Mouse (Mus musculus): ENCODE measurements around the gene Atp7a. TPM values are rescaled to one million over a fixed set of nuclear protein-coding genes. Genes with fewer than 3 reads are reported as not detected.

Atp7a gene
- total RNA-seq (2023): 10 to 100 TPM; 11.8 to 14.3 TPM

DNA sequence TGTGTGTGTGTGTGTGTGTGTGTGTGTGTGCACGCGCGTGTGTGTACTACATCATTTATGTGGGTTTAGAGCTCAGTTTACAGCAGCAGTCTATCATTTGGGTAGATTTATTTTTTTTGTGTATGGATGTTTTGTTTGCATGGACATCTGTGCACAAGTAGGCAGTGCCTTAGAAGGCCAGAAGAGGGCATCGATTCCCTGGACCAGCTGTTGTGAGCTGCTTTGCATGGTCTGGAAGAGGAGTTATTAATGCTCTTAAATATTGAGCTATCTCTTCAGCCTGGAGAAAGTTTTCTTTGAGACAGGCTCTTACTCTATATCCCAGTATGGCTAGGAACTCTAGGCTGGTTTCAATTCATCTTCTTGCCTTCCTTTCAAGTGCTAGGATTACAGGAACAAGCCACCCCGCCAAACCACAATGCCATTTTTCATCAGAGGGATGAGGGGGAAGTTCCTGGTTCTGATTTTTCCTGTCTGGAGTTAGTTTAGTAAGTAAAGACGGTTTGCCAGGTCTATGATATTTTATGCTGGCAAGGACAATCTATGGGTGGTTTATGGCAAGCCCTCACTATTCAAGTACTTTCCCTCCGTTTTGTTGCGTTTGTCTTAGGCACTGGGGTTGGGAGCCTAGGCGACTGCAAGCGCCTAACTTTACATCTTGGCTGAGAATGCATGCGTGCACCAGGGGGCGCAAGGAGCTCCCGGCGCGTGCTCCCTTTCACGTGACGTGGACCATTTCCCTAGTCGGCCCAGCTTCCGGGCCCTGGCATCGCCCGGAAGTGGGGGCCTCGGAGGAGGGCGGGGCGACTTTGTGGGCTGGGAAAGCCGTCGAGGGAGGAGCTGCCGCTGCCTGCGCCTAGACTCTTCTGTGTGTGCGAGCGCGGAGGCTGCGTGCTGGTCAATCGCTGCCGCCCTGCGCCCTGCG lies at the start of gene Atp7a:
Gene Atp7a, plus strand, starts transcription at position 859 of the 925 bp plus-strand sequence.

DNA sequence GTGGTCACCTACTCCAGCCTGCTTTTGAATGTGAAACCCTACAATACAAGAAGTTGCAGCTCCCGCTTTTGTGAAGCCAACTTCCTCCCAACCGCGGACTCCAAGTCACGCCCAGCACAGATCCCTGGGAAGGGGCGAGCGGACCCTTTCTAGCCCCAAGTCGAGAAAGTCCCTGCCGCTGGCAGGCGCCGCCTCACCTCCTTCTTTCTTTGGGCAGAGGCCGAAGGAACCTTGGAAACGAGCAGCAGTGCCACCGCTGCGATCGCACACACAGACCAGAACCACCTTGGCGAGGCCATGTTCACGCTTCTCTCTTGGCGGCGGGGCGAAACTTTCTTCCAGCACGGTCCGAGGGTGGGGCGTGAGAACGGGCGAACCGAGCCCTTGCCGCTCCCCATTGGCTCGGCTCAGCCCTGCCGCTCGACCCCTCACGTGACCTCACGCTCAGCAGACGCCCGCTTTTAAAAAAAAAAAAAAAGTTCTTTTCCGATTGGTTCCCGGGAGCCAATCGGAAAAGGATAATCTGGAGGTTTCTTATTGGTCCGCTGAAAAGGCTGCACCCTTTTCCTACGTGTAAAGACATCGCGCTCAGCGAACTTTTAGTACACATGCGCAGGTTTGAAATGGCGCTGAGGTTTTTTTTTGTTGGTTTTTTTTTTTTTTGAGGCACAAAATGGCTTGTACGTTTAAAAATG lies 15.5 kb upstream of the Atp7a start, which contains the start of gene Magt1:
Gene Magt1, minus strand, starts transcription at position 442 of the 695 bp plus-strand sequence.

DNA sequence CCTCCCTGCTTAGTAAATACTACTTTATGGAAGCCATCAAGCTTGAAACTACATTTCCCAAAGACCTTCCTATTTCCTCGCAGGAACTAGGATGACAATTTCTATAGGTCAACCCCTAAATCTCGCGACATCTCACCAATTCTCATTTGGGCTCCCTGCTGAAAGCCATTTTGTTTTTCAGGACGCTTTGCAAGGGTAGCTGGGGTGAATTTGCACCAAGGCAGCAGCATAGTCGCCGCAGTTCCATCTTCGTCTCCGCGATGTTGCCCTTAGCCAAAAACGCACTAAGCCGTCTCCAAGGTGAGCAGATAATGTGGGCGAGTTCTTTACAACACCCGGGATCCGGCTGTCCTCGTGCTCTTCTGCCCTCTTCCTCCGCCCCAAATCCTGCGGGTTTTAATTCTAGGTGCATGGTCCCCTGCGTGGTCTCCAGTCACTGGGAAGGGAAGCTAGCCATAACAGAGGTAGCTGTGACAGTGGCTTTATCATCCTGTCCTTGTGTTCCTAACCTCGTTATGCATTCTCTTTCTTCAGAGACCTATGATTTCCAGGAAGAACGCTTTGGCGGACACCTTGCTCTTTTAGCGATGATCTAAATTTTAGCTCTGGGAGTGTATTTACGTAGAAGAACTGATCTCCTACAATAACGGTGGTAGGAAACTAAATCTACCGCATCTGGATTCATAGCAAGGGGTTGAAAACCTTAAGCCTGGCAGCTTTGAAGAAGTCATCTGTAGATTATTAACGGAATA lies 11.3 kb upstream of the Atp7a start, which contains the start of gene Cox7b:
Gene Cox7b, plus strand, starts transcription at position 130 of the 752 bp plus-strand sequence.

DNA sequence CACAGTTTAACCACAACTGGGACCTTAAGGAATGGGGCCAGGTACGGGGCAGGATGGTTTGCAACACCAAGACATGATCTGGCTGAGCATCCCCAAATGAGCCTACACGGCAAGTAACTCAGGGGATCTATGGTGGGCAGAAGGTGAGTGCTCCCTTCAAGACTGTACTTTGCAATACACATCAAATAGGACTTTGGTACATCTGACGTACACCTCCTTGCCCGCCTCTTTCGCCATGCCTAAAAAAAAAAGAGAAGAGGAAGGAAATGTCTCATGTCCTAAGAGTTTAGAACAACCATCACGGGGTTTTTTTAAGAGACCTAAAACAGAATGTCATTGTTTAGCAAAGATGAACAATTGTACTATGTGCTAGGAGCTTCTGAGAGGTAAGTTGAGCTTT lies 115.9 kb downstream of the Atp7a start, which contains the start of gene Tlr13:
Gene Tlr13, plus strand, starts transcription at position 269 of the 400 bp plus-strand sequence.

Other genes starting within 250 kb of the Atp7a start
- 100 to 1,000 TPM; 218 to 254 TPM for gene Atrx, start 97.9 kb upstream of the Atp7a start, total RNA-seq (2023)
- 10 to 100 TPM; 35.9 to 38.9 TPM for gene Magt1, start 15.4 kb upstream of the Atp7a start, total RNA-seq (2023)
- gene Cox7b, start 11.6 kb upstream of the Atp7a start, total RNA-seq (2023): 100 to 1,000 TPM; 125 to 130 TPM
- under 1 TPM in 1 of 2 experiments, not detected in 1; 0.26 TPM for gene Tlr13, start 115.9 kb downstream of the Atp7a start, total RNA-seq (2023)
- gene Pgk1, start 159.8 kb downstream of the Atp7a start, total RNA-seq (2023): 100 to 1,000 TPM; 111 to 118 TPM
- gene Taf9b, start 193.9 kb downstream of the Atp7a start, total RNA-seq (2023): 10 to 100 TPM; 11.6 to 12.4 TPM
- not detected for gene Fnd3c2, start 228.1 kb downstream of the Atp7a start, total RNA-seq (2023)